Mouse (Mus musculus) heart, embryonic 11.5 days (tissue): ENCODE data around the gene Sprr2e. TPM values are rescaled to one million over a fixed set of nuclear protein-coding genes. Genes with fewer than 3 reads are reported as not detected.

Source experiments
- ATAC-seq: fragments of 200-750 bp; cut with Nextera tagmentation; replicated peaks from 2 replicates; pipeline ENCODE4 v1.8.0; 2017; ENCODE audit warnings: moderate library complexity; ENCODE audit not compliant: insufficient number of reproducible peaks, low FRiP score, low TSS enrichment
- H3K27ac ChIP-seq: fragments of 300-500 bp; sonication (generic); 2 replicates; pipeline ENCODE4 v1.5.1; 2014; ENCODE audit warnings: mild to moderate bottlenecking, low read depth, low read length
- H3K27me3 ChIP-seq: fragments of 300-500 bp; sonication (generic); 2 replicates; pipeline ENCODE4 v1.6.1; 2014; ENCODE audit warnings: mild to moderate bottlenecking, low read length, mixed read lengths; ENCODE audit not compliant: control insufficient read depth, insufficient read depth
- H3K36me3 ChIP-seq: fragments of 300-500 bp; sonication (generic); 2 replicates; pipeline ENCODE4 v1.6.1; 2014; ENCODE audit warnings: mild to moderate bottlenecking, low read length, moderate library complexity, mixed read lengths; ENCODE audit not compliant: control insufficient read depth, insufficient read depth
- H3K4me1 ChIP-seq: fragments of 300-500 bp; sonication (generic); 2 replicates; pipeline ENCODE4 v1.6.1; 2014; ENCODE audit warnings: low read length; ENCODE audit not compliant: control insufficient read depth, insufficient read depth
- H3K4me2 ChIP-seq: fragments of 300-500 bp; sonication (generic); 2 replicates; pipeline ENCODE4 v1.6.1; 2014; ENCODE audit warnings: mild to moderate bottlenecking, moderate library complexity
- H3K4me3 ChIP-seq: fragments of 300-500 bp; sonication (generic); 2 replicates; pipeline ENCODE4 v1.5.1; 2014; ENCODE audit warnings: low read depth, low read length
- H3K9ac ChIP-seq: fragments of 300-500 bp; sonication (generic); 2 replicates; pipeline ENCODE4 v1.6.1; 2014; ENCODE audit warnings: mild to moderate bottlenecking, low read depth, low read length, moderate library complexity
- H3K9me3 ChIP-seq: fragments of 300-500 bp; sonication (generic); replicated peaks from 2 replicates; pipeline ENCODE4 v1.6.1; 2016; ENCODE audit warnings: low read length; ENCODE audit not compliant: control insufficient read depth
- WGBS: fragments of 180-500 bp; shearing (Covaris S2); extraction: QIAGEN DNeasy Blood & Tissue Kit; methylation state at CpG from one replicate; pipeline ENCODE4 v1.1.7; 2014; ENCODE audit not compliant: insufficient replicate concordance; 5-methylcytosine and 5-hydroxymethylcytosine counted together
- polyA plus RNA-seq: library from polyadenylated mRNA; unstranded; fragments of >200 nt; fragmentation: Nextera tagmentation; extraction: Ambion mirVana; gene quantifications from 2 replicates; pipeline ENCODE4 v1.2.1, GENCODE M21; 2014

Gene Sprr2e
- not detected in 2 replicates for polyA plus RNA-seq

- 77% methylated on average over 2 of the region's 2 CpGs for WGBS
- H3K27ac ChIP-seq: no peak within 1 kb of the TSS
- H3K4me3 ChIP-seq: no peak within 1 kb of the TSS
- no peaks in the 10 kb centered on the region for H3K9me3 ChIP-seq
- H3K4me2 ChIP-seq: no peak within 1 kb of the TSS
- no peaks in the 10 kb centered on the region for H3K36me3 ChIP-seq
- H3K4me1 ChIP-seq: no peaks in the 10 kb centered on the region
- no peak within 1 kb of the TSS for H3K9ac ChIP-seq
- no peaks in the 10 kb centered on the region for H3K27me3 ChIP-seq
- ATAC-seq: no peak
These were observed at the start of gene Sprr2e for GRCm38 (mm10) chr3:92351843-92352242. TSS of gene Sprr2e (plus strand) at chr3:92352143.

DNA sequence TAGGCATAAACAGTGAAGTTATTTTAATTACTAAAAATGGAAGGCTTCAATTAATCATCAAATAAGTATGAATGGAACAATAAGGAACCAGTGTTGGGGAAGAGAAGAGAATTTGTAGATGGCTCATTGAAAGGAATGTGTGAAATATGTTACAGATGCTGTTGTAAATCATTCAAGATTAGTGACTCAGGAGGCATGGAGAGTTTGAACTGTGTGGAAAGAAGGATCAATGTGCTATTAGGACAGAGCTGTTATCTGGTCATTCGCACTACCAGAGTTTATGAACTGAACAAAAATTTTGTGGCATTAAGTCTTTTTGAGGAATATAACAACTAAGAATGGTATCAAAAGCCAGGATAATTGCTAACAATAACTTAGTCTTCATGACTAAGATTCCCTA is 44.5 kb upstream of the Sprr2e start:
- H3K4me1 ChIP-seq: no peaks in the 10 kb centered on the region
- no peaks in the 10 kb centered on the region for H3K36me3 ChIP-seq
- H3K9ac ChIP-seq: no peak overlapping the region
- no peak overlapping the region for H3K4me2 ChIP-seq
- 74% methylated on average over 1 of the region's 1 CpGs for WGBS
- ATAC-seq: no peak
- H3K4me3 ChIP-seq: no peak overlapping the region
- no peaks in the 10 kb centered on the region for H3K27me3 ChIP-seq
- H3K9me3 ChIP-seq: no peaks in the 10 kb centered on the region
- no peak overlapping the region for H3K27ac ChIP-seq

- Histone ChIP-seq H3K9ac (no peak within 1 kb of the TSS), H3K4me3 (no peak within 1 kb of the TSS), H3K9me3 (no peaks in the 10 kb centered on the region), H3K27me3 (no peaks in the 10 kb centered on the region), H3K4me1 (no peaks in the 10 kb centered on the region), H3K27ac (no peak within 1 kb of the TSS), H3K36me3 (no peaks in the 10 kb centered on the region), H3K4me2 (no peak within 1 kb of the TSS)
- no peak for ATAC-seq
- 71% methylated on average over 2 of the region's 2 CpGs for WGBS
These were observed 35.6 kb upstream of the Sprr2e start, which contains the start of gene Sprr2b for GRCm38 (mm10) chr3:92316320-92316719. TSS of gene Sprr2b (plus strand) at chr3:92316620.

GRCm38 (mm10) chr3:92317384-92317783 is 34.6 kb upstream of the Sprr2e start:
- 81% methylated on average over 2 of the region's 2 CpGs for WGBS
- Histone ChIP-seq H3K27ac (no peak overlapping the region), H3K4me3 (no peak overlapping the region), H3K4me1 (no peaks in the 10 kb centered on the region), H3K27me3 (no peaks in the 10 kb centered on the region), H3K36me3 (no peaks in the 10 kb centered on the region), H3K4me2 (no peak overlapping the region), H3K9me3 (no peaks in the 10 kb centered on the region), H3K9ac (no peak overlapping the region)
- ATAC-seq: no peak

DNA sequence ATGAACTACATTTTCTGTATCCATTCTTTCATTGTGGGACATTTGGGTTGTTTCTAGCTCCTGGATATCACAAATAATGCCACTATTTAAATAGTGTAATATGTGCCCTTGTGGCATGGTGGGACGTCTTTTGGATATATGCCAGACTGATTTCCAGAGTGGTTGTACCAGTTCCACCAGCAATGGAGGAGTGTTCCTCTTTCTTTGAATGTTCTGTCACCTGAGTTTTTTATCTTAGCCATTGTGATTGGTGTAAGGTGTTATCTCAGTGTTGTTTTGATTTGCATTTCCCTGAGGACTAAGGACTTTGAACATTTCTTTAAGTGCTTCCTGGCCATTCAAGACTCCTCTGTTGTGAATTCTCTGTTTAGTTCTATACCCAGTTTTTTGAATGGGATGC is 15.7 kb upstream of the Sprr2e start:
- Histone ChIP-seq H3K36me3 (no peaks in the 10 kb centered on the region), H3K4me1 (no peaks in the 10 kb centered on the region), H3K9ac (no peak overlapping the region), H3K27ac (no peak overlapping the region), H3K4me3 (no peak overlapping the region), H3K9me3 (no peaks in the 10 kb centered on the region), H3K4me2 (no peak overlapping the region), H3K27me3 (no peaks in the 10 kb centered on the region)
- 82% methylated on average over 1 of the region's 1 CpGs for WGBS
- ATAC-seq: no peak

GRCm38 (mm10) chr3:92338840-92339239 is 13.1 kb upstream of the Sprr2e start, which contains the start of gene Sprr2d:
TSS of gene Sprr2d (plus strand) at chr3:92339140.
- Histone ChIP-seq H3K4me1 (no peaks in the 10 kb centered on the region), H3K9ac (no peak within 1 kb of the TSS), H3K27ac (no peak within 1 kb of the TSS), H3K36me3 (no peaks in the 10 kb centered on the region), H3K4me2 (no peak within 1 kb of the TSS), H3K9me3 (no peaks in the 10 kb centered on the region), H3K4me3 (no peak within 1 kb of the TSS), H3K27me3 (no peaks in the 10 kb centered on the region)
- ATAC-seq: no peak
- WGBS: 88% methylated on average over 5 of the region's 5 CpGs

DNA sequence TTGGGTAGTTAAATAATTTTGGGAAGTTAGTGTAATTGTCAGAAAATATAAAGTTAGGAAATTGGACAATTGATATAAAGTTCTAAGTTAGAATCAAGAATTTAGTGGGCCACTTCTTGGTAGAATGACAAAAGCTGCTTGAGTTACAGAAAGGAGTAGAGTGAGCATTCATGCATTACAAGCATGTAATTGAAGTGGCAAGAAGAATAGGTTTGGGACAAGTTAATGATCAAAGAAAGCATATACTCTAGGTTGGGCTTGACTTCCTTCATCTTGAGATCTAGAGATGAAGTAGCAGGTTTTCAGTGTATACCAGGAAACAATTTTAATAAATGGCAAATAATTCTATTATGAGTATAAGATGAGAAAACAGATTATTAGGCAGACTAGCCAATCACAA is 9.7 kb downstream of the Sprr2e start:
- Histone ChIP-seq H3K4me2 (no peak overlapping the region), H3K9me3 (no peaks in the 10 kb centered on the region), H3K27me3 (no peaks in the 10 kb centered on the region), H3K9ac (no peak overlapping the region), H3K4me3 (no peak overlapping the region), H3K27ac (no peak overlapping the region), H3K36me3 (no peaks in the 10 kb centered on the region), H3K4me1 (no peaks in the 10 kb centered on the region)
- no peak for ATAC-seq

GRCm38 (mm10) chr3:92364887-92365286 is 12.9 kb downstream of the Sprr2e start, which contains the start of gene Sprr2f:
TSS of gene Sprr2f (plus strand) at chr3:92365187.
- no peaks in the 10 kb centered on the region for H3K4me1 ChIP-seq
- no peaks in the 10 kb centered on the region for H3K36me3 ChIP-seq
- no peak for ATAC-seq
- H3K27ac ChIP-seq: no peak within 1 kb of the TSS
- 53% methylated on average over 3 of the region's 3 CpGs for WGBS
- H3K9me3 ChIP-seq: no peaks in the 10 kb centered on the region
- H3K9ac ChIP-seq: no peak within 1 kb of the TSS
- no peak within 1 kb of the TSS for H3K4me3 ChIP-seq
- H3K27me3 ChIP-seq: no peaks in the 10 kb centered on the region
- H3K4me2 ChIP-seq: no peak within 1 kb of the TSS

DNA sequence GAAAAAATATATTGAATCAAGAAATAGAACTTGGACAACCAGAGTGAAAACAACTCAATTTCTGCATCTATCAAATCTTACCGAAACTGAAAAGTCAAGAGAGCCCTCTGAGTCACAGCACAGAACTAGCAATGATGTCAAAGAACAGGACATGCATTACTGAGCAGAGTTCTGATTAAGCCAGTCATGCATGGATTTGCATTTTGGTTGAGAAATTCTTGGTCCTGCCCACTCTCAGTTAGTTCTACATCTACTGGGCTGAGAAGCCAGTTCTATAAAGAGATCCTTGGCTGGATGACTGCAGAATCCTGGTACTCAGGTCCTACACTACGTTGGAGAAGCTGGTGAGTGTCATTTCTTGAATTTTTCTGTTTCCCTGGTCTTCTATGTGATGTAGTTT is 21.7 kb downstream of the Sprr2e start:
- Histone ChIP-seq H3K4me1 (no peaks in the 10 kb centered on the region), H3K4me3 (no peak overlapping the region), H3K27ac (no peak overlapping the region), H3K4me2 (no peak overlapping the region), H3K27me3 (no peaks in the 10 kb centered on the region), H3K9ac (no peak overlapping the region), H3K9me3 (no peaks in the 10 kb centered on the region), H3K36me3 (no peaks in the 10 kb centered on the region)
- ATAC-seq: no peak
- WGBS: 73% methylated on average over 2 of the region's 2 CpGs
